In genomic region chr17:56257181-56257894, GRCm38 (mm10) we compare ENCODE assay signal across 8 mouse cellular contexts. TPM values are rescaled to one million over a fixed set of nuclear protein-coding genes. Genes with fewer than 3 reads are reported as not detected.
DNase-seq lines count a peak whose midpoint lies in the region; ATAC-seq and TF ChIP-seq lines count a peak whose summit lies in the region.

No protein-coding gene starts in this region.

- DNase-seq in left cerebral cortex, adult 2 months (ENCODE audit: extremely low spot score in 1 of 2, low spot score in 2 of 2): no peak
- no peak for DNase-seq in left cerebral cortex, adult 8-10 months (ENCODE audit: low spot score in 2 of 2)
- DNase-seq in ZHBTc4 (ENCODE audit: low read depth, low spot score): peak; percentile 33
- no peak for DNase-seq in kidney, postnatal 0 days (ENCODE audit: low spot score)
- DNase-seq in naive thymus-derived CD4-positive, alpha-beta T cell, adult 2 months (ENCODE audit: low read depth): peak; percentile 46
- no peak for DNase-seq in spleen, adult 12 weeks (ENCODE audit: low spot score)
- no peak for DNase-seq in right cerebral cortex, adult 2 months (ENCODE audit: low spot score in 2 of 2)

- ATAC-seq in forebrain, embryonic 16.5 days: no peak
- ATAC-seq in kidney, postnatal 0 days (replicated peaks; ENCODE audit: low FRiP score, low read depth): peak; percentile 11

- no peaks in the 10 kb centered on the region for H3K9me3 ChIP-seq in forebrain, embryonic 16.5 days (ENCODE audit: control insufficient read depth, low read length)
- H3K9me3 ChIP-seq in kidney, postnatal 0 days (replicated peaks; ENCODE audit: low read length): no peaks in the 10 kb centered on the region

- WGBS in forebrain, embryonic 16.5 days: 12% methylated on average over 58 of the region's 58 CpGs
- WGBS in kidney, postnatal 0 days: 8% methylated on average over 52 of the region's 58 CpGs

- peaks cover 8% of the 10 kb centered on the region for H3K36me3 ChIP-seq in forebrain, embryonic 16.5 days (ENCODE audit: control insufficient read depth, insufficient read depth)
- H3K36me3 ChIP-seq in kidney, postnatal 0 days (ENCODE audit: insufficient read depth, low read length): peaks cover 31% of the 10 kb centered on the region; the same call in 1 of the 2 replicates

- peak overlapping the region; percentile 95 for H3K27ac ChIP-seq in left cerebral cortex, adult 2 months
- no peak overlapping the region; the same call in 1 of the 2 replicates for H3K27ac ChIP-seq in forebrain, embryonic 16.5 days (ENCODE audit: low read length)
- peak overlapping the region; percentile 83 for H3K27ac ChIP-seq in kidney, postnatal 0 days

- peaks cover 48% of the 10 kb centered on the region for H3K4me1 ChIP-seq in forebrain, embryonic 16.5 days (replicated peaks; ENCODE audit: control insufficient read depth, insufficient read depth, low read length)
- H3K4me1 ChIP-seq in kidney, postnatal 0 days (replicated peaks; ENCODE audit: insufficient read depth, low read length): peaks cover 17% of the 10 kb centered on the region; the same call in 1 of the 2 replicates

- peak overlapping the region; percentile 95 for H3K4me2 ChIP-seq in forebrain, embryonic 16.5 days (ENCODE audit: low read length)
- H3K4me2 ChIP-seq in kidney, postnatal 0 days (ENCODE audit: low read length): peak overlapping the region; percentile 79

- intact Hi-C loops in left cerebral cortex, adult 2 months (cut with DNase I): no loop called here

- TF ChIP-seq CTCF in left cerebral cortex, adult 2 months (IDR thresholded peaks at IDR 0.05): no peak
- TF ChIP-seq CTCF in kidney, postnatal 0 days (IDR thresholded peaks at IDR 0.05; ENCODE audit: low read depth): no peak

- H3K9ac ChIP-seq in forebrain, embryonic 16.5 days (replicated peaks; ENCODE audit: low read depth, low read length): peak overlapping the region; percentile 69
- H3K9ac ChIP-seq in kidney, postnatal 0 days (ENCODE audit: low read depth, low read length): peak overlapping the region; percentile 69

- peak overlapping the region; percentile 90 for H3K4me3 ChIP-seq in left cerebral cortex, adult 2 months
- H3K4me3 ChIP-seq in forebrain, embryonic 16.5 days (replicated peaks; ENCODE audit: low read length): peak overlapping the region; percentile 72
- H3K4me3 ChIP-seq in kidney, postnatal 0 days (replicated peaks; ENCODE audit: low read depth, low read length): peak overlapping the region; percentile 67

- no peaks in the 10 kb centered on the region for H3K27me3 ChIP-seq in forebrain, embryonic 16.5 days (replicated peaks; ENCODE audit: control insufficient read depth, insufficient read depth, low read length)
- no peaks in the 10 kb centered on the region for H3K27me3 ChIP-seq in kidney, postnatal 0 days (ENCODE audit: insufficient read depth, low read length)

RNA-seq across cellular contexts. Expression of gene Fem1a, which starts 0.7 kb away (rescaled TPM):
- 10 to 100 TPM; 31.8 to 34.6 TPM for total RNA-seq in left cerebral cortex, adult 2 months (2021)
- 10 to 100 TPM; 33.1 to 34.5 (median 33.8) TPM for total RNA-seq in left cerebral cortex, adult 8-10 months (2022)
- polyA plus RNA-seq in forebrain, embryonic 16.5 days (2015; fragmentation: Nextera tagmentation; extraction: Ambion mirVana): 23.4 and 24.5 TPM in 2 replicates
- 11.7 TPM in 2 replicates for polyA plus RNA-seq in kidney, postnatal 0 days (2015; fragmentation: Nextera tagmentation; extraction: Ambion mirVana)

RNA-seq across cellular contexts. Expression of gene Ticam1, which starts 19.2 kb away (rescaled TPM):
- total RNA-seq in left cerebral cortex, adult 2 months (2021): 1 to 10 TPM; 6.9 to 7.2 TPM
- 1 to 10 TPM; 5.7 to 8.4 (median 6.5) TPM for total RNA-seq in left cerebral cortex, adult 8-10 months (2022)
- 1.6 and 1.9 TPM in 2 replicates for polyA plus RNA-seq in forebrain, embryonic 16.5 days (2015; fragmentation: Nextera tagmentation; extraction: Ambion mirVana)
- polyA plus RNA-seq in kidney, postnatal 0 days (2015; fragmentation: Nextera tagmentation; extraction: Ambion mirVana): 6.9 and 7.7 TPM in 2 replicates

RNA-seq across cellular contexts. Expression of gene Plin3, which starts 35.3 kb away (rescaled TPM):
- 10 to 100 TPM in 1 of 2 experiments, 1 to 10 TPM in 1; 7.7 to 11.4 TPM for total RNA-seq in left cerebral cortex, adult 2 months (2021)
- 10 to 100 TPM; 14.6 to 18.2 (median 15.4) TPM for total RNA-seq in left cerebral cortex, adult 8-10 months (2022)
- 9.3 and 12.6 TPM in 2 replicates for polyA plus RNA-seq in forebrain, embryonic 16.5 days (2015; fragmentation: Nextera tagmentation; extraction: Ambion mirVana)
- 69.6 and 75.2 TPM in 2 replicates for polyA plus RNA-seq in kidney, postnatal 0 days (2015; fragmentation: Nextera tagmentation; extraction: Ambion mirVana)

RNA-seq across cellular contexts. Expression of gene Dpp9, which starts 38.6 kb away (rescaled TPM):
- total RNA-seq in left cerebral cortex, adult 2 months (2021): 10 to 100 TPM; 70.7 to 74.1 TPM
- total RNA-seq in left cerebral cortex, adult 8-10 months (2022): 10 to 100 TPM; 56.1 to 61.3 (median 59.8) TPM
- 32.1 and 32.3 TPM in 2 replicates for polyA plus RNA-seq in forebrain, embryonic 16.5 days (2015; fragmentation: Nextera tagmentation; extraction: Ambion mirVana)
- 22.1 and 25.2 TPM in 2 replicates for polyA plus RNA-seq in kidney, postnatal 0 days (2015; fragmentation: Nextera tagmentation; extraction: Ambion mirVana)

RNA-seq across cellular contexts. Expression of gene Arrdc5, which starts 42.7 kb away (rescaled TPM):
- not detected for total RNA-seq in left cerebral cortex, adult 2 months (2021)
- total RNA-seq in left cerebral cortex, adult 8-10 months (2022): not detected
- not detected in 2 replicates for polyA plus RNA-seq in forebrain, embryonic 16.5 days (2015; fragmentation: Nextera tagmentation; extraction: Ambion mirVana)
- polyA plus RNA-seq in kidney, postnatal 0 days (2015; fragmentation: Nextera tagmentation; extraction: Ambion mirVana): not detected in 2 replicates

Comparison
In these comparisons a context has a peak if more than half of its experiments do, and no peak if none do; other contexts are left out.
1. DNase-seq: peak in ZHBTc4 (single experiment) and naive thymus-derived CD4-positive, alpha-beta T cell, adult 2 months (single experiment); none in left cerebral cortex, adult 2 months (0 of 2), left cerebral cortex, adult 8-10 months (0 of 2), kidney, postnatal 0 days (single experiment), spleen, adult 12 weeks (single experiment) and right cerebral cortex, adult 2 months (0 of 2).
2. Peak in every context shown above with its lines, with median percentiles within 50 percentile points of each other: H3K4me3 ChIP-seq.